Mouse (Mus musculus) myocyte (in vitro differentiated cells): ENCODE measurements around the gene Gm29735.

Source experiments
- E2F4 ChIP-seq: IDR thresholded peaks from one replicate; pipeline ENCODE4 v1.6.1; 2011; ENCODE audit warnings: mild to moderate bottlenecking, control low read depth, moderate library complexity; ENCODE audit not compliant: insufficient read depth
- MAX ChIP-seq: IDR thresholded peaks from one replicate; pipeline ENCODE4 v1.6.1; 2011; ENCODE audit warnings: low read depth, mild to moderate bottlenecking, control low read depth
- MYOD1 ChIP-seq, 3 experiments: IDR thresholded peaks; one replicate each; pipeline ENCODE4 v1.6.1; 2011; ENCODE audit warnings: control low read depth in 2 of 3, low read depth in 2 of 3, mild to moderate bottlenecking in 2 of 3, moderate library complexity in 1 of 3; ENCODE audit not compliant: insufficient read length in 2 of 3, control insufficient read depth in 1 of 3
- MYOG ChIP-seq, 3 experiments: IDR thresholded peaks; one replicate each; pipeline ENCODE4 v1.6.1; 2011; ENCODE audit warnings: control low read depth in 2 of 3, low read depth in 2 of 3, mild to moderate bottlenecking in 2 of 3; ENCODE audit not compliant: insufficient read length in 2 of 3, control insufficient read depth in 1 of 3, insufficient read depth in 1 of 3
- POLR2A ChIP-seq: IDR thresholded peaks from one replicate; pipeline ENCODE4 v1.6.1; 2011; ENCODE audit warnings: low read depth, mild to moderate bottlenecking, control low read depth, moderate library complexity; ENCODE audit not compliant: insufficient read length
- TCF12 ChIP-seq: IDR thresholded peaks from one replicate; pipeline ENCODE4 v1.6.1; 2011; ENCODE audit warnings: mild to moderate bottlenecking, control low read depth; ENCODE audit not compliant: poor library complexity, insufficient read depth, severe bottlenecking
- TCF3 ChIP-seq: IDR thresholded peaks from one replicate; pipeline ENCODE4 v1.6.1; 2011; ENCODE audit warnings: low read depth, control low read depth; ENCODE audit not compliant: insufficient read length
- USF1 ChIP-seq: IDR thresholded peaks from one replicate; pipeline ENCODE4 v1.6.1; 2011; ENCODE audit warnings: low read depth, mild to moderate bottlenecking, control low read depth, moderate library complexity

- TF ChIP-seq POLR2A, result no peak
- no peak for TF ChIP-seq E2F4
- TF ChIP-seq MYOD1 (IDR thresholded peaks at IDR 0.05; ENCODE audit: control insufficient read depth in 1 of 3, insufficient read length in 2 of 3, low read depth in 2 of 3), result no peak
- no peak for TF ChIP-seq USF1
- no peak for TF ChIP-seq TCF12
- TF ChIP-seq TCF3, result no peak
- TF ChIP-seq MYOG (IDR thresholded peaks at IDR 0.05; ENCODE audit: control insufficient read depth in 1 of 3, insufficient read depth in 1 of 3, insufficient read length in 2 of 3, low read depth in 2 of 3), result no peak
- no peak for TF ChIP-seq MAX
These were observed 22.5 kb downstream of the Gm29735 start for GRCm38 (mm10) chr7:142134206-142134995.
